Mouse (Mus musculus) megakaryocyte, embryonic 14.5 days (primary cell): ENCODE measurements around the gene Crocc. TPM values are rescaled to one million over a fixed set of nuclear protein-coding genes. Genes with fewer than 3 reads are reported as not detected.
A peak's percentile ranks its signal among the peaks of the same experiment; 100 is the strongest.

Experiments used
- H3K27me3 ChIP-seq: replicated peaks from 2 replicates; pipeline ENCODE3; 2012; ENCODE audit warnings: inconsistent platforms
- H3K36me3 ChIP-seq: replicated peaks from 2 replicates; pipeline ENCODE3; 2012; ENCODE audit warnings: low read length, inconsistent platforms, mixed read lengths
- H3K4me1 ChIP-seq: 2 replicates; pipeline ENCODE4 v1.6.1; 2012; ENCODE audit warnings: inconsistent platforms
- H3K4me3 ChIP-seq: replicated peaks from 2 replicates; pipeline ENCODE3; 2012; ENCODE audit warnings: moderate library complexity, mild to moderate bottlenecking, inconsistent platforms
- H3K9me3 ChIP-seq: 2 replicates; pipeline ENCODE4 v1.6.1; 2012; ENCODE audit warnings: inconsistent platforms
- FLI1 ChIP-seq: IDR thresholded peaks from 2 replicates; pipeline ENCODE4 v1.6.1; 2012; ENCODE audit warnings: low read length, inconsistent platforms, mixed read lengths
- GATA1 ChIP-seq: IDR thresholded peaks from 3 replicates; pipeline ENCODE4 v1.6.1; 2012; ENCODE audit warnings: mixed read lengths, low read length, inconsistent platforms, borderline replicate concordance
- polyA plus RNA-seq: library from polyadenylated mRNA; stranded (reverse); fragments of >175 nt; gene quantifications from 2 replicates; pipeline ENCODE4 v1.2.3, GENCODE M21; 2012; ENCODE audit warnings: low replicate concordance; ENCODE audit not compliant: insufficient read depth

Crocc gene
- polyA plus RNA-seq, 1 experiment = 4.2 TPM

- Histone ChIP-seq H3K36me3 (peaks cover 96% of the 10 kb centered on the region), H3K27me3 (no peaks in the 10 kb centered on the region), H3K4me1 (peaks cover 54% of the 10 kb centered on the region), H3K9me3 (no peaks in the 10 kb centered on the region), H3K4me3 (no peak overlapping the region)
- no peak for TF ChIP-seq FLI1
- TF ChIP-seq GATA1 = no peak
These were observed 8.3 kb upstream of the Crocc start for GRCm38 (mm10) chr4:141068655-141069054.

GRCm38 (mm10) chr4:141067516-141068046 lies 7.2 kb upstream of the Crocc start:
- H3K4me1 ChIP-seq = peaks cover 44% of the 10 kb centered on the region
- no peak for TF ChIP-seq FLI1
- peaks cover 87% of the 10 kb centered on the region for H3K36me3 ChIP-seq
- H3K4me3 ChIP-seq = no peak overlapping the region
- no peaks in the 10 kb centered on the region for H3K9me3 ChIP-seq
- H3K27me3 ChIP-seq = no peaks in the 10 kb centered on the region

GRCm38 (mm10) chr4:141066709-141067515 lies 6.6 kb upstream of the Crocc start:
- TF ChIP-seq FLI1 = no peak
- TF ChIP-seq GATA1 = no peak
- Histone ChIP-seq H3K27me3 (no peaks in the 10 kb centered on the region), H3K9me3 (no peaks in the 10 kb centered on the region), H3K4me1 (peaks cover 38% of the 10 kb centered on the region), H3K36me3 (peaks cover 80% of the 10 kb centered on the region), H3K4me3 (no peak overlapping the region)

GRCm38 (mm10) chr4:141065123-141065522 lies 4.8 kb upstream of the Crocc start:
- Histone ChIP-seq H3K36me3 (peaks cover 63% of the 10 kb centered on the region), H3K9me3 (no peaks in the 10 kb centered on the region), H3K4me3 (peak overlapping the region; percentile 7), H3K4me1 (peaks cover 27% of the 10 kb centered on the region), H3K27me3 (no peaks in the 10 kb centered on the region)
- TF ChIP-seq GATA1 (no peak), FLI1 (no peak)

GRCm38 (mm10) chr4:141064104-141064659 lies 3.8 kb upstream of the Crocc start:
- TF ChIP-seq GATA1 = no peak
- no peak for TF ChIP-seq FLI1

DNA sequence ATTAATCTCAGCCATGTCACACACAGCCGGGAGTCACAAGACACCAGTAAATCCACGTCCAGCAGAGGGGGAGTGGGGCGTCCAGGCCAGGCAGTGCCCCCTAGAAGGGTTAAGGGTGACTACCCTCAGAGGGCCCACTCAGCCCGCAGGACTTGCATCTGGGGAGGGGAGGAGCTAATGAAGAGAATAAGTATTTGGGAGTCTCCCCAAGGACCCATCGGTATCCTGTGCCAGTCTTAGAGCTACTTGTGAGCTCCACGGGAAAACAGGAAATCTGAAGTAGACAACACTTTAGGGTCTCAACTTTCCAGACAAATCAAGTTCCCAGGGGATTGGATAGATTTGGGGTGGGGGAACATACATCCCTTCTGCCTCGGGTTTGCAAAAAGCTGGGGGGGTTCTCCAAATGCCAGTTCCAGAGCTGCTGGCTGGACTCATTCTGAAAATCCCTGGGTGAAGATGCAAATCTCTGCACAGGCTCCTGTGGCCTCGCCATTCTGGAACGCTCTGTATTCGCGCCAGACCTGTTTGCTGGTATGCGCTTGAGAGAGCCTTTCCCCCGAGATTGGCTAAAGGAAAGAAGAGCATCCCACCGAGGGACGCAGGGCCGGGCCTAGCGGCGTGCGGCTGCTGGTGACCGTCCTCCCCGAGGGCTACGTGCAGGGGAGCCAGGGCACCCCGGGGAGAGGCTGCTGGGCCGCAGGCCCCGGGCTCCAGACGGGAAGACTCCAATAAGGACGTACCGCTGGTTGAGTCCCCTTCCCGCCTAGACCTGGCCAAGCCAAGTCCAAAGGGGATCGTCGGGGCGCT lies 529 bp downstream of the Crocc start:
- no peak for TF ChIP-seq GATA1
- no peak for TF ChIP-seq FLI1
- peaks cover 12% of the 10 kb centered on the region for H3K36me3 ChIP-seq
- peak overlapping the region; percentile 94 for H3K4me3 ChIP-seq
- no peaks in the 10 kb centered on the region for H3K9me3 ChIP-seq
- H3K27me3 ChIP-seq = peaks cover 9% of the 10 kb centered on the region
- peaks cover 16% of the 10 kb centered on the region for H3K4me1 ChIP-seq

More at GRCm38 (mm10) chr4:141064104-141064659, 3.8 kb upstream of the Crocc start:
- Histone ChIP-seq H3K27me3 (peaks cover under 1% of the 10 kb centered on the region), H3K9me3 (no peaks in the 10 kb centered on the region), H3K4me1 (peaks cover 24% of the 10 kb centered on the region), H3K36me3 (peaks cover 53% of the 10 kb centered on the region), H3K4me3 (no peak overlapping the region)

- peaks cover 15% of the 10 kb centered on the region for H3K4me1 ChIP-seq
- no peak overlapping the region for H3K4me3 ChIP-seq
- TF ChIP-seq FLI1 (no peak), GATA1 (no peak)
- no peaks in the 10 kb centered on the region for H3K9me3 ChIP-seq
- peaks cover 14% of the 10 kb centered on the region for H3K27me3 ChIP-seq
- H3K36me3 ChIP-seq = peaks cover 4% of the 10 kb centered on the region
These were observed 1.5 kb downstream of the Crocc start for GRCm38 (mm10) chr4:141058835-141059234.

DNA sequence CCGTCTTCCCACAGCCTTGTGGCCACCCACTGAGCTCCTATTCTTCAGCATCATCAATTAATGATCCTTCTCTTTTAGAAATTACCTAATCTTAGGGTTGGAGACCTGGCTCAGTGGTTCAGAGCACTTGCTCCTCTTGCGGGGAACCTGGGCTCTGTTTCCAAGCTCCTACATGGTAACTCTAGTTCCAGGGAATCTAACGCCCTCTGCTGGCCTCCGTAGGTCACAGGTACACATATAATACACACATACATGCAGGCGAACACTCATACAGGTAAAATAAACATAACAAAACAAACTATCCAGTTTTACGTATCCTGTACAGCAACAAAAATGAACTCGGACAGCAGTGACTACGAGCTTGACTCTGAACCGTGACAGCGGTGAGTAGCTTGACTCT lies 3.4 kb downstream of the Crocc start:
- Histone ChIP-seq H3K36me3 (peaks cover 2% of the 10 kb centered on the region), H3K9me3 (no peaks in the 10 kb centered on the region), H3K4me1 (peaks cover 15% of the 10 kb centered on the region), H3K4me3 (peak overlapping the region; percentile 5), H3K27me3 (peaks cover 27% of the 10 kb centered on the region)
- TF ChIP-seq GATA1 (no peak), FLI1 (no peak)

DNA sequence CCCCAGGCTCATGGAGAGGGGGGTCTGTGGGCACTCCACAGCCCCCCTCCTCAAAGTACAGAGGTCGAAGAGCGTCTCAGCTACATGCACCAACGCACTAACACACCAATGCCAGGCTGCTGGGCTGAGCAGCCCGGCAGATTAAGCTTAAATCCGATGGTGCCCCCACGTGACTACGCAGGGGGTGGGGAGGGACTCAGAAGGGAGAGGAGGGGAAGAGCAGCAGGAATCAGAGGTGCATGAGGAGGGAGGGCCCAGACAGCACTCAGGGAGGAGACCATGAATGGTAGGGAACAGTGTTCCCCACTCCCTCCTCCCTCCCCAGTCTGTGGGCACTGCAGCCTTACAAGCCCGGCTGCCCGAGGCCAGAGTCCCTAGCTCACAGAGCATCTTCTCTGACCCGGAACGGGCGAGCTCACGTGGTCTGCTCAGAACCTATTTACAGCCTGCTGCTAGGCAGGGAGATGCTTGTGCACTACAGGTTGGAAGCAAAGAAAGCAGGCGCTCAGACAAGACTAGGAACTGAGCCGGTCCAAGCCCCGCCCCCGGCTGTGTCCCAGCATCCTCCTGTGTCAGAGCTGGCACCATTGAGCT lies 6.7 kb downstream of the Crocc start:
- Histone ChIP-seq H3K27me3 (peaks cover 30% of the 10 kb centered on the region), H3K4me1 (peaks cover 2% of the 10 kb centered on the region; the same call in 1 of the 2 replicates), H3K4me3 (no peak overlapping the region), H3K9me3 (no peaks in the 10 kb centered on the region), H3K36me3 (peaks cover 2% of the 10 kb centered on the region)
- TF ChIP-seq GATA1 (no peak), FLI1 (no peak)
